Mouse (Mus musculus) heart, postnatal 4 days (tissue): Measurements from ENCODE around the gene Col23a1. TPM values are rescaled to one million over a fixed set of nuclear protein-coding genes. Genes with fewer than 3 reads are reported as not detected.

Source experiments
- DNase-seq: peaks from one replicate; pipeline ENCODE4 v3.0.0; 2021
- total RNA-seq, 2 experiments: library from RNA; stranded (reverse); gene quantifications; 2 replicates each; pipeline ENCODE4 v1.2.3; 2021

Gene Col23a1
- total RNA-seq, 2 experiments from 2014 or later: 5.7 to 6.0 TPM

DNA sequence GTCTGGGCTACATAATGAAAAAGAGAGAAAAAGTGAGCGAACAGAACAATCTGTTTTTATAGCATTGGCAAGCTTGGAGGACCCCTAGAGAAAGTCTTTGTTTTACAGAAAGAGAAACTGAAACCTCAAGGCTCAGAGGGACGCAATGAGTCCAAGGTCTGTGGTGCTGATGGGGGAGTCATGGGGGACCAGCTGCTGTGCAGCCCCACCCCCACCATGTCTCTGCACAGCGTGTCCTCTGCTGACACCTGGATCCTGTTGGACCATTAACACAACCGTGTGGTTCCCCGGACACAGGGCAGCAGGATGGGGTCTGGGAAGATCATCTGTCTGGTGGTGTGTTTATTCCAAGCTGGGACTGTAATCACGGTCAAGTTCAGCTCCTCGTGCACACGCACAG lies 142.2 kb downstream of the Col23a1 start:
- DNase-seq: no peak

DNA sequence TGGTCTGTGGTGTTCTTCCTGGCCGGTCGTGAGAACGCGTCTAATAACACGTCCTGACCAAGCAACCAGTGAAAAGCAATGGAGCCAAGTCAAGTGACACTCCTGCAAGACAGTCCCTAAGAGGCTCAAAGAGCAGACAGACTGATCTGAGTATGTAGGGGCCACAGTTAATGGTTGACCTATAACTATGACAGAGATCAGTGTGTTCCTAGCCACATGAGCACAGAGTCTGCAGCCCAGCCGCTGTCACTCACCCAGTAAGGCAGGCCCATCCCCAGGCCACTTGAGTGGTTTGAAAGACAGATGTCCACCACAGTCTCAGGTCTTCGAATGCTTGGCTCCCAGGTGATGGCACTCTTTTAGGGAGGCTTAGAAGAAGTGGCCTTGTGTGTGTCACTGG lies 152.3 kb downstream of the Col23a1 start:
- DNase-seq: no peak

DNA sequence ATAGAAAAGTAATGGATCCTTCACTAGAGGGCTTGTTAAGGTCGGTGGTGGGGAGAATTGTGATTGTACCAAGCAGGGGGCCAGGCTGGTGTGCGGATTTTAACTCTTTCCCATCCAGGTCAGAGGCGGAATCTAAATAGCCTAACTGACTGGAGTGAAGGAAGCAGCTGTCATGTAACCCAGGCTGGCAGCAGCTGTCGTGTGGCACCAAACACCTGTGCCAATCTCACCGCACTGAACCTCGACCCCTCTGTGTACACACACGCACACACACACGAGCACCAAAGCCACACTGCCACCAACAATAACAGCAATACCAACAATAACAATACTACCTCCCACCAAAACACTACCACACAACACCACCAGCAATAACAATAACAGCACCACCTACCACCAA lies 152.9 kb downstream of the Col23a1 start:
- no peak for DNase-seq

DNA sequence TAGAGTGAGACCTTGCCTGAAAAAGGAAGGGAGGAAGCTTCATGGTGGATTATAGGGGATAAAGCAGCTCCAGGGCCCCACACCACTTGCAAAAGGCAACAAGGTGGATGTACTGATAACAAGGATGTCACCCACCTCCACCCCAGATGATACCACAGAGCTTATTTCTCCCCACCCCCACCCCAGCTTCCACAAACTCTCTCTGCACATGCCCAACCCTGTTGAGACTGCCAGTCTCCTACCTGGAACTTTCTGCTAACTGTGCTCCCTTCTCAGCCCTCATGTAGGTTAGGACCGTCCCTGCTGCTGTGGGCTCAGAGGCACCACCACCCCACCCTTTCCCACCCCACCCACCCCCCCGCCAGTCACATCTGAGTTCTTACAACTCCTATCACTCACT lies 154.1 kb downstream of the Col23a1 start:
- no peak for DNase-seq

DNA sequence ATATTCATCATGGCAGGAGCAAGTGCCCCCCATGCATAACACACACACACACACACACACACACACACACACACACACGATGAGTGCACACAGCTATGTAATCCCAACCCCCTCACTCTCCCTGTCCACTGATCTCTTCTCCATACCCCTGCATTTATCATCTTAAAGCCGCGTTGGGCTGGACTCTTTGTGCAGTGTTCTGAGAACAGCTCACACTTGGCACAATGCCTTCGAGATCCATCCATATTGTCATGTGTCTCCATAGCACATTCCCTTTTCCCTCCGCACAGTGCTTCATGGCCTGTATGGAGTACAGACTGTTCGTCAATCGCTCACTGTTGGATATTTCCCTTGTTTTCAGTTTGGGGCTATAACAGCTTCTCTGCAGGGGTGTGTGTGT lies 154.9 kb downstream of the Col23a1 start:
- no peak for DNase-seq

DNA sequence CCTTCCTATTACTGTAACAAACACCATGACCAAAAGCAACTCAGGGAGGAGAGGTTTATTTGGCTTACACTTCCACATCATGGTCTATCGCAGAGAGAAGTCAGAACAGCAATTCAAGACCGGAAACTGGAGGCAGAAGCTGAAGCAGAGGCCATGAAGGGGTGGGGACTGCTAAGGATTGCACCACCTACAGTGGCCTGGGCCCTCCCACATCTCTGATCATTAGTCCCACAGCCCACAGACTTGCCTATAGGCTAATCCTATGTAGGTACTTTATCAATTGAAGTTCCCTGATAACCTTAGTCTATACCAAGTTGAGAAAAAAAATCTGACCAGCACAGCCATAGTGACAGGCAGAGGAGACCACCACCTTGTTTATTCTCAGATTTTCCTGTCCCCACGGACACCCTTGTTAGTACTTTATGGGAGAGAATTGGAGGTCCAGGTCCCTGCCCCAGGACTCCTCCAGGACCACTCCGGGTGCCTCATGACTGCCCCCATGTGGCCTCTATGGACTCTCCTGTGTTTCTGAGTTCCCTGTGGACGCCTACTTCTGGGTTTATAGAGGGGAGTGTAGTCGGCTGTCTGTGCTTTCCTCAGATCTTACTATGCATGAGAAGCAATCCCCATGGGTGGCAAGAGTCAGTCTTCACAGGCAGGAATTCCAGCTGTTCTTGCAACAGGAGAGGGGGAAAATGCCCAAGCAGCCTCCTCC lies 157.1 kb downstream of the Col23a1 start:
- peak; percentile 75 for DNase-seq

DNA sequence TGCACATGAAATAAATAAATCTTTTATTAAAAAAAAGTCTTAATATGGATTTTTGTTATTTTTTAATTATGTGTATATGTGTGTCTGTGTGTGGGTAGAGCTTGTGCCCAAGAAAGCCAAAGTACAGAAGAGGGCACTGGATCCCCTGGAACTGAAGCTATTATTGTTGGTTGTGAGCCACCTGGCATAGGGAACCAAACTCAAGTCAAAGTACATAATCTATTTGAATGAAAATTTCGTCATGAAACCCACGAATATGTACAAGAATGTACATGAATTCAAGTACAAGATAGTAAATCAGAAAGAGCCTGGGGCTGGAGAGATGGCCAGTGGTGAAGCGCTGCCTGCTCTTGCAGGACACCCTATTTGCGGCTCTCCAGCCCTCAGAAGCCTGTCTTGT lies 158.5 kb downstream of the Col23a1 start:
- no peak for DNase-seq

DNA sequence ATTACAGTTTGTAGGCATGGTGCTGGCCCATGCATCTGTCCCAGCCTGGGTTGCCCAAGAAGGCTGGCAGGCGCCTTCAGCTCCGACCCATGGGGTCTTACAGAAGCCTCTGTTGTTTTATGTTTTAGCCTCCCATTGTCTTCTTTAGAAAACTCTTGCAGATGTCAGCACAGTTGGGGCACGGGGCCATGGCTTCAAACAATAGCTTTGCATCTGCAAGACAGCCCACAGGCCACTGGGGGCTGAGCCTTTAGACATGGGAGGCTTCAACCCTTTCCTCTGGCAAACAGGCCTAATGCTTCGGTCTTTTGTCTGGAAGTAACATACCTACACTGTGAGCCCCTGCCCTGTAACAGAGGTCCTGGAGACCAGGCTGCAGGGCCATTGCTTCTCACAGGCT lies 159.0 kb downstream of the Col23a1 start:
- DNase-seq: no peak

DNA sequence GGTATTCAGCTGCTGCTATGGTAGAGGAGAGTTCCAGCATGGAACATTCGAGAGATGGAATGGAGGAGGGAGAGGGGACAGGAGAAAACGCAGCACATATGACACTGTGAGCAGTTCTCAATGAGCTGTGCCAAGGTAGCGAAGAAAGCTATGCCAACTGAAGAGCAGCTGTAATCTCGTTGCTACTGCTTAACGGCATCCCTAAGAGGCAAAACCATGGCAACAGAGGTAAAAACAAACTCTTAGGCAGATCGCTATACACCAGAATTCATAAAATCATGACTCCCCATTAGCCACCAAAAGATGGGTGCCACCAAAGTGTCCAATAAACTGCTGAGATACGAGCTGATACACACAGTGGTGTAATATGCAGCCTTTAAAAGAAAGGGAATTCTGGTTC lies 160.2 kb downstream of the Col23a1 start:
- no peak for DNase-seq

DNA sequence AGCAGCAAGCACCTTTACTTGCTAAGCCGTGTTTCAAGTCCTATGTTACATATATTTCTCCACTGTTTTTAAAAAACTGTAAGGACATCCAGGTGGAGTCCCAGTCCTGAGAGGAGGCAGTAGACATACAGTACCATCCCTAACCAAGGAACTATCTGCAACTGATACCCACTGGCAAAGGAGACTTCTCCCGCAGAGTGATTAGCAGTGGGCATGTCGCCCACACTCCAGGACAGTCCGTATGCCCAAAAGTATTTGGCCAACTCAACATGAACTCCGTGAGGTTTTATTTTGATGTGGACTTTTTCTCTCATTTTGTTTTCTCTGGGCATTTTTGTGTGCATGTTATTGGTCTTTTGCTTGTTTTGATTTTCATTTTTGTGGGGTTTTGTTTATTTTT lies 161.6 kb downstream of the Col23a1 start:
- no peak for DNase-seq

DNA sequence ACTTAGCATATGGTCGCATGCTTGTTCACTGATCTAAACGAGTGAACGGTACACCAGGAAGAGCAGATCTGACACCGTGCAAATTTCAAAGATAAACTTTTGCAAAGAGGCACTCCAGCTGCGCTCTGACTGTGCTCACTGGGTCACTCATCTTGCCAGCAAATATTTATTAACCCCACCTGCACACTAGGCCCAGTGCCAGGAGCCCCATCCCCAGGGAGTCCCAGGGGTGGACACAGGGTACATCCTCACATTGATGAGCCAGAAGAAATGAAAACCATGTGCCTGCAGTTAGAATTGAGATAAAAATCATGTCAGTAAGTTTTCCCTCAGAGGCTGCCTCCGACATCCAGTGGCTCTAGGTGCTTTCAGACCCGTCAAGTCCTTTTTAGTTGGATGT lies 162.2 kb downstream of the Col23a1 start:
- DNase-seq: no peak

DNA sequence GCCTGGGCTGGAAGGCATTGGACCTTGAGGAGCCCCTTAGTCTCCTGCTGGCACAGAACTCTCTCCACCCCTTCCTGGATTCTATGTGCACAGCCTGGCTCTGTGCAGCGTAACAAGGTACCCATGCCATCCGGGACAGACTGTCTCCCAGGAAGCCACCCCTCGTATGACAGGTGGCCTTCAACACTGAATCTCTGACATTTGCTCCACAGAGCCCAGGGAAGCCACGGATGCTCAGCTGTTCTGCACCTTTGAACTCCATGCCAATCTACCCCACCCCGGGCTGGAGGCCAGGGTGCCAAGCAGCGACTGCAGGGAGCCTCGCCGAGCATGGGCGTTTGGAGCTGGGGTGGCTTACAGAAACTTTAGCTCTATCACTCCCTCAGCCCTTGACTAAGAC lies 164.0 kb downstream of the Col23a1 start:
- no peak for DNase-seq

DNA sequence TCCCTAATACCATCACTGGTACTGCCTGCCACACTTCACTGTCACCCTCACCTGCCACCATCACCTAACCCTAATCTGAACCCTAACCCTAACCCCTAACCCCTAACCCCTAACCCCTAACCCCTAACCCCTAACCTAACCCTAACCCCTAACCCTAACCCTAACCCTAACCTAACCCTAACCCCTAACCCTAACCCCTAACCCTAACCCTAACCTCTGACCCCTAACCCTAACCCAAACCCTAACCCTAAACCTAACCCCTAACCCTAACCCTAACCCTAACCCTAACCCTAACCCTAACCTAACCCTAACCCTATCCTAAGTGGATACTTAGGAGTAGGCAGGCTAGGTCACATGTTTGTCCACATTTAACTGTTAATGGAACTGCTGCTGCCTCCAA lies 165.8 kb downstream of the Col23a1 start:
- DNase-seq: no peak

DNA sequence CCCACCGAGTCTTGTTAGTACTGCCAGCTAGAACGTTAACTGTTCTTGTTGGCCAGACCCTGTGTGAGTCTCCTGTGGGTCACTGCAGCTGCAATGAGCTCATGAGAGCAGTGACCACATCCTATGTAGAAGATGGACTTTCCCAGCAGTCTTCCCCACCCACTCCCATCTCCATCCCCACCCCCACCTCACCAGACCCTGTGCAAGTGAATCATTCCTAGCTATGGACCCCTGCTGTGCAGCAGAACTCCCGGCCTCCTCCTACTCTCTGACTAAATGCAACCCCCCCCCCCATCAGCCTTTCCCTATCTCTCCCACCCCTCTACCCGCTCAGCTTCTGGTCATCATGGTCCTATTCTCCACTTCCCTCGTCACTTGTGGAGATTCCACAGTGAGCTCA lies 167.9 kb downstream of the Col23a1 start:
- no peak for DNase-seq

DNA sequence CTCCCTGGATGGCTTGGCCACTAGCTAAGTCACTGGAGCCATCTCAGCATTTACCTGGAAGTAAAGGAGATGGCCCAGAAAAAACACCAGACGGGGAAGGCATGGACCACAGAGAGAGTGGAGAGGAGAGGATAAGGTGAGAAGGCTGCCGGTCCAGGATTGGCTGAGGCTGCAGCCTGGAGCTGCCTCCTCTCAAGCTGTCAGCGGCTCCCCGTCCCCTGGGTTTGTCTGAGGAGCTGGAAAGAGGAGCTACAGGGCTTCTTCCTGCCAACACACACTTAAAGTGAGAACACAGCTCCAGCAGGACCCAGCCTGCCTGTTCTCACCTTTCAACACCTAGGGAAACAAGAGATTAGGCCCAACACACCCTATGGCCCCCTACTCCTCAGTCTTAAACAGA lies 168.9 kb downstream of the Col23a1 start:
- peak; percentile 32 for DNase-seq

DNA sequence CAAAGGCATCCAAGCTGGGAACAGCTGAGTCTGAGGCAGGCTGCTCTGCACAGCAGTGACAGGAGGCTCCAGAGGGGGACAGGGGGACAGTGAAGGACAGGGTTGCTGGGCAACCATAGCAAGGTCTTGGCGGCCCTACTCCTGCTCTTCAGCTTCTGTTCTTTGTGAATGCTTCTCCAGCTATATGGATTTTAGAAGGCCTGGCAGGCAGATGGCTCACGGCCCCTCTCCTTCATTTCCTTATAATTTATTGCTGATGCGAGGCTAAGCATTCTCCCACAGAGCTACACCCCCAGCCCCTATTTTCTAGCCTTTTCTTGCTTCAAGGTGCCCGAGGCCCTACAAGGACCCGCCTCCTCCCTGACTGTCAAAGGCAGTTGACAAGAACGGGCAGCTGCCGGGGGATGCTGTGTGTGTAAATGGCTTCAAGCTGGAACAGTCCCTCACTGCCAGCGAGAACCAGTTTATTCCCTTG lies 169.9 kb downstream of the Col23a1 start:
- DNase-seq: no peak

DNA sequence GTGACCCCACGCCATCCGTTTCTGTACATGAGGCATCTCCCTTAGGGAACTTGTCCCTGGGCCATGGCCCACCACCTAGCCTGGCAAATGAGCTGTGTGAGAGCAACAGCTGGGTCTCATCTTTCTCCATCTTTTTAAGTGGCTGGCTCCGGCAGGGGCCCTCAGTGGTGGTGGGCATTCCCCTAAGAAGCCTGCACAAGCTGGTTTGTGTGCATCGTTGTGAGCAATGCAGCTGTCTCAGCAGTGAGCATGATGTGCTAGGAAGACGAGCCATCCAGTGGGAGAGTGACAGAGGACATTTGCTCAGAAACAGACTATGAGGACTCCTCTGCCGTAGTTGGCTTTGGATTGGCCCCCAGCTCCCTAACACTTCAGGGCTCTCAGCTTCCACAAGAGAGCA lies 179.0 kb downstream of the Col23a1 start:
- no peak for DNase-seq

DNA sequence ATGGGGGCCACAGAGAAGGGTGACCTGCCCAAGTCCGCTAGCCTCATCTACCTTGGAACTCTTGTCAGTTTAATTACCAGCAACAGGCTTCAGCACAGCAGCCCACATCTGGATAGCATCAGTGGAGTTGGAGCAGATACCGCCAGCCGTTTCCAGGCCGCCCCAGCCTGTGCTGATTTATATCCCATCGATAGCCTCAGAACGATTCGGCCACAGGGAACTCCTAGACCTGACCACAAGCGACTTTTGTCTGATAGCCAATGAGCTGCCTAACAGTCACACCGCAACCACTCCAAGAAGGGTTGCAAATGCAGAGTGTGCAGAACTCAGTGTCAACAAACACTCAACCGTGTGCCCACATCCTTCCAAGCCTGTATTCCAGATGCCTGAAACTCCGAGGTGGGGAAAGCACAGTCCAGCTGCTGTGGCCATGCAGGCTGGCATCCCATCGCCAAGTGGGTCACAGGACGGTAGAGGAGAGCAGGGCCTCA lies 179.7 kb downstream of the Col23a1 start:
- DNase-seq: no peak

DNA sequence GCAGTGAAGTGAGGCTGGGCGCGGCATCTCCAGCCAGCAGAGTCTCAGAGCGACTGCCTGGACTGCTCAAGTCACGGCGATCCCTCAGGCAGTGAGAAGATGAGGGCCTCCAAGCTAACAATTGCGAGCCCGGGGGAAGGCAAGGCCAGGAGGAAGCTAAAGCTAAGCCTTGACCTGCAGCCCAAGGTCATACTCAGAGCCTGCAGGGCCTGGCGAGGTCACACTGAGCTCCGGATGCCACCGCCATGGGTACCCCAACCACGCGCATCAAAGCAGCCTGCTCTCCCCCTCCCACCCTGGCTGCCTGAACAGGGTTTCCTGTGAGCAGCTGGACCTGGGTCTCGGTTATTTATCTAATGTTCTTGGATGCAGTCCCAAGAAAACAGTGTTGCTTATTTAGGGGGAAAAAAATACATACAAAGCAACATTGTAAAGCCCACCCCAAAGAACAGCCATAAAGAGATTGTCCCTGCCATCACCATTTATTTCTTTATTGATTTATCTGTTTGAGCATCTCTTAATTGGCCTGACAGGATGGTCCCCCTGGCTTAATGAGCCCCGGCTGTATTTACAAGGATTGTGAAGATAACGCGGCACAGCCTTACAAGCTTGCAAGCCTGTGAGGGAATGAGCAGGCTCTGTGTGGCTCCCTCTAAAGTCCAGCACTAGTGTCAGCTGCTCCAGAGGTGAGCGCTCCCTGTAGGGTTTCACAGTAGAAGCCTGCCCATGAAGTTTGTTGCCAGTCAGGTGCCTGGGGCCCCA lies 180.8 kb downstream of the Col23a1 start:
- no peak for DNase-seq

DNA sequence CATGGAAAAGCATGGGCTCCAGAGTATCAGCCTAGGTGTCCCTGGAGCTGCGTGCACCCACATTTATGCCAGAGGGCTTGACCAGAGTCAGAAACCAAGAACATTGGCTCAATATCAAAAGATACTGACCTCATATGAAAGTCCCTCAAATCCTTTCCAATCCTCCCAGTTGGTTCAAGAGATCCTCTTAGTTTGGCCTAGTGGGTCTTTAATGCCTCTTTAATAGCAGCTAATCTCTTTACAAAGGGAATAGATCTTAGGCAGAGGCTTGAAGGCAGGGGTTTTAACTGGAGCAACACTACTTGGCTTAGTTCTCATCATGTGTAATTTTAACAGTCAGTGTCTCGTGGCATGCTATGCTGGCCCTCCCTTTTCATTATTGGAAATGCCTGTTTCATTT lies 184.0 kb downstream of the Col23a1 start:
- no peak for DNase-seq

DNA sequence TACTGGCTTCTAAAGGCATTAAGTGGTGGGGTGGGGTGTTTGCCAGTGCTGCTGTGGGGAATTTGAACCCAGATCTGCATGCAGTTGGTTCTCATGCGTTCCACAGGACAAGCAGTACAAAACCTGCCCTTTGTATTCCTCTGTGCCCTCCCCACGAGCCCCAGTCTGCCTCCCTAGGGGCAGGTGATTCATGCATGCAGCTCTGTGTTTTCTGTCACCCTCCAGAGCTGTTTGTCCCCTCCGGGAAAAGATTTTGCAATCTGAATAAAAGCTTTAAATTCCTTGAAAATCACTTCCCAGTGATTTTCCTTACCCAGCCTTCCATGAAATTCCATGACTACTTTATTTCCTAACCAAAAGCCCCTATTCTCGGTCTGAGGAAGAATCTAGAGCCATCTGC lies 186.8 kb downstream of the Col23a1 start:
- no peak for DNase-seq

DNA sequence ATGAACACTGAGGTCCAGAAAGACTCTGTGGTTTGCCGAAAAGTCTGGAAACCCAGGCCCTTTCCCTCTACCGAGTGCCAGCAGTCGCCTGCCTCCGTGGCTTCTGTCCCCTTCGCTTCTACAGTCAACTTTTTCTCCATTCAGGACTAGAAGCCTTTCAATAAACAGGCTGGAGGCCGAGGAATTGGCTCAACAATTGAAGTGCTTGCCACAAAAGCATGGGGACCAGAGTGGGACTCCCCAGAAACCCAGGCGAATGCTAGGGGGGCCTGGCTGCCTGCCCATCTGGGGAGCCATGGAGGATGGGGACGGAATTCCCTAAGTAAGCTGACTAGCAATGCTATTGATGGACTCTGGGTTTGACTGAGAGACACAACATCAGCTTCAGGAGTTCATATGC lies 187.9 kb downstream of the Col23a1 start:
- no peak for DNase-seq

DNA sequence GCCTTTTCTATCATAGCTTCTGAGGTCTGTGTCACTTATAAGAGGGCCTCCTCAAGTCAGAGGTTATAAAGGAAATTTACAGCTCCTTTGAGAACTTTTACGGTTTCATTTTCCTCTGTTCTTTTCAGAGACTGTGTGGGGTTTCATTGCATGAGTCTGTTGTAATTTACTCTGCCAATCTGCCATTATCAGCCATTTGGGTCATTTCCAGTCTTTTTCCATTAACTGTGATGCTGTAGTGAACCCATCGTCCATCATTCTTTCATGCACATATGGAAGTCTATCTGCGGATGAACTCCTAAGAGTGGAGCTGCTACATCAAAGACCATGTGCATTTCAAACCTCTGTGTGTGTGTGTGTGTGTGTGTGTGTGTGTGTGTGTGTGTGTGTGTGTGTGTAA lies 192.5 kb downstream of the Col23a1 start:
- no peak for DNase-seq

DNA sequence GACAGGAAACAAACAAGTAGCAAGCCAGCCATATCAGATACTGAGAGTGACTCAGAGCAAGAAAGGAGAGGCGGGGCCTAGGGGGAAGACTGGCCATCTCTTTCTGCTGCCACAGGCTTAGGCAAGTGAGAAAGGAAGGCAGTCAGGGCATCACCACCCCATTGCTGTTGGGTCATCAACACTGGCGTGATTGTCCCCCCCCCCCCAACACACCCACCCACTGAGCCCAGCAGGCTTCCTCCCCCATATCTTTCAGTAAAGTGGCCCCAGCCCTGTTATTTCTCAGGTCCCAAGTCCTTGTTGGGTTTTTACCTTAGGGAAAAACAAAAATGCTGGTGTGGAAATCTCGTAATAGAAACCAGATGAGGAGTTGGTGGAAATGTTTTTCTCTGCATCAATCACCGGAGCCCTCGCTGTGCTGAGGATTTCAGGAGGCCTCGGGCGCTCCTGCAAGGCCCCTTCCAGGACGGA lies 195.4 kb downstream of the Col23a1 start:
- no peak for DNase-seq
